Mouse (Mus musculus) C3H10T1/2 (cell line): Measurements from ENCODE around the gene Zfp473. TPM values are rescaled to one million over a fixed set of nuclear protein-coding genes. Genes with fewer than 3 reads are reported as not detected.

Experiments
- polyA plus RNA-seq, 2 experiments: library from polyadenylated mRNA; unstranded; fragments of >200 nt; fragmentation: generic; extraction: Trizol; gene quantifications; one replicate each; pipeline ENCODE4 v1.2.1; 2012; ENCODE audit warnings: missing spikeins in 2 of 2

The Zfp473 gene
- under 1 TPM; 0.05 to 0.45 TPM for polyA plus RNA-seq

GRCm38 (mm10) chr7:44750950-44751349, at the start of gene Zfp473:
Zfp473 (minus strand) TSS chr7:44751050.

GRCm38 (mm10) chr7:44748101-44749044, 2.5 kb downstream of the Zfp473 start, which contains the start of gene Vrk3:
Vrk3 (plus strand) TSS chr7:44748413.

GRCm38 (mm10) chr7:44708574-44708973, 42.3 kb downstream of the Zfp473 start, which contains the start of gene Izumo2:
Izumo2 (plus strand) TSS chr7:44708742.

Other genes starting within 250 kb of the Zfp473 start
- under 1 TPM in 1 of 2 experiments, not detected in 1; 0.07 TPM for gene Mybpc2, start 226.4 kb downstream of the Zfp473 start, polyA plus RNA-seq
- gene Spib, start 219.0 kb downstream of the Zfp473 start, polyA plus RNA-seq: under 1 TPM in 1 of 2 experiments, not detected in 1; 0.83 TPM
- gene Pold1, start 202.2 kb downstream of the Zfp473 start, polyA plus RNA-seq: 100 to 1,000 TPM in 1 of 2 experiments, 10 to 100 TPM in 1; 32.0 to 112 TPM
- 100 to 1,000 TPM in 1 of 2 experiments, 10 to 100 TPM in 1; 64.4 to 108 TPM for gene Nr1h2, start 197.1 kb downstream of the Zfp473 start, polyA plus RNA-seq
- under 1 TPM; 0.05 to 0.11 TPM for gene Napsa, start 178.7 kb downstream of the Zfp473 start, polyA plus RNA-seq
- gene Kcnc3, start 160.4 kb downstream of the Zfp473 start, polyA plus RNA-seq: under 1 TPM in 1 of 2 experiments, not detected in 1; 0.01 TPM
- gene Myh14, start 80.2 kb downstream of the Zfp473 start, polyA plus RNA-seq: under 1 TPM in 1 of 2 experiments, not detected in 1; 0.02 TPM
- gene Izumo2, start 42.3 kb downstream of the Zfp473 start, polyA plus RNA-seq: not detected
- gene Vrk3, start 2.6 kb downstream of the Zfp473 start, polyA plus RNA-seq: 10 to 100 TPM; 18.9 to 34.2 TPM
- gene Nup62, start 65.0 kb upstream of the Zfp473 start, polyA plus RNA-seq: 10 to 100 TPM; 38.6 to 53.4 TPM
- gene Il4i1, start 65.3 kb upstream of the Zfp473 start, polyA plus RNA-seq: 1 to 10 TPM in 1 of 2 experiments, under 1 TPM in 1; 0.55 to 3.7 TPM
- gene Atf5, start 65.6 kb upstream of the Zfp473 start, polyA plus RNA-seq: 100 to 1,000 TPM; 139 to 293 TPM
- gene Akt1s1, start 97.9 kb upstream of the Zfp473 start, polyA plus RNA-seq: 100 to 1,000 TPM; 148 to 208 TPM
- 10 to 100 TPM; 52.9 to 61.3 TPM for gene Tbc1d17, start 98.0 kb upstream of the Zfp473 start, polyA plus RNA-seq
- 10 to 100 TPM; 26.9 to 30.8 TPM for gene Pnkp, start 106.1 kb upstream of the Zfp473 start, polyA plus RNA-seq
- 100 to 1,000 TPM; 265 to 602 TPM for gene Ptov1, start 118.7 kb upstream of the Zfp473 start, polyA plus RNA-seq
- gene Med25, start 141.7 kb upstream of the Zfp473 start, polyA plus RNA-seq: 10 to 100 TPM; 52.4 to 67.0 TPM
- gene Fuz, start 145.0 kb upstream of the Zfp473 start, polyA plus RNA-seq: 10 to 100 TPM; 12.7 to 23.2 TPM
- gene Ap2a1, start 178.4 kb upstream of the Zfp473 start, polyA plus RNA-seq: 10 to 100 TPM; 68.5 to 88.3 TPM
- under 1 TPM in 1 of 2 experiments, not detected in 1; 0.28 TPM for gene Tsks, start 192.2 kb upstream of the Zfp473 start, polyA plus RNA-seq
- 10 to 100 TPM; 18.8 to 57.8 TPM for gene Cpt1c, start 223.8 kb upstream of the Zfp473 start, polyA plus RNA-seq
- gene Prmt1, start 235.5 kb upstream of the Zfp473 start, polyA plus RNA-seq: 100 to 1,000 TPM; 400 to 521 TPM
- 10 to 100 TPM; 48.6 to 59.4 TPM for gene Irf3, start 246.6 kb upstream of the Zfp473 start, polyA plus RNA-seq
- gene Bcl2l12, start 247.7 kb upstream of the Zfp473 start, polyA plus RNA-seq: 10 to 100 TPM in 1 of 2 experiments, 1 to 10 TPM in 1; 7.7 to 25.0 TPM